Mouse (Mus musculus): Measurements from ENCODE around the gene Arhgdib. TPM values are rescaled to one million over a fixed set of nuclear protein-coding genes. Genes with fewer than 3 reads are reported as not detected.

The Arhgdib gene
- polyA plus RNA-seq, 1 experiment from 2014 or later = 22.9 TPM

GRCm38 (mm10) chr6:136930677-136931076, 11.0 kb downstream of the Arhgdib start:
- WGBS = 76% methylated on average over 12 of the region's 12 CpGs
- Histone ChIP-seq H3K27ac (no peak overlapping the region), H3K4me2 (no peak overlapping the region), H3K27me3 (no peaks in the 10 kb centered on the region), H3K9me3 (no peaks in the 10 kb centered on the region), H3K4me3 (replicated peaks) (no peak overlapping the region), H3K4me1 (no peaks in the 10 kb centered on the region; the same call in 1 of the 2 replicates), H3K9ac (no peak overlapping the region), H3K36me3 (replicated peaks) (no peaks in the 10 kb centered on the region)
- ATAC-seq (ENCODE audit: low FRiP score) = no peak

GRCm38 (mm10) chr6:136927626-136928025, 14.1 kb downstream of the Arhgdib start:
- H3K4me3 ChIP-seq (replicated peaks) = no peak overlapping the region
- 96% methylated on average over 1 of the region's 1 CpGs for WGBS
- H3K4me1 ChIP-seq = no peaks in the 10 kb centered on the region; the same call in 1 of the 2 replicates
- H3K4me2 ChIP-seq = no peak overlapping the region
- H3K27me3 ChIP-seq = no peaks in the 10 kb centered on the region
- H3K27ac ChIP-seq = no peak overlapping the region
- no peak overlapping the region for H3K9ac ChIP-seq
- no peaks in the 10 kb centered on the region for H3K36me3 ChIP-seq (replicated peaks)
- no peak for ATAC-seq (ENCODE audit: low FRiP score)
- no peaks in the 10 kb centered on the region for H3K9me3 ChIP-seq

DNA sequence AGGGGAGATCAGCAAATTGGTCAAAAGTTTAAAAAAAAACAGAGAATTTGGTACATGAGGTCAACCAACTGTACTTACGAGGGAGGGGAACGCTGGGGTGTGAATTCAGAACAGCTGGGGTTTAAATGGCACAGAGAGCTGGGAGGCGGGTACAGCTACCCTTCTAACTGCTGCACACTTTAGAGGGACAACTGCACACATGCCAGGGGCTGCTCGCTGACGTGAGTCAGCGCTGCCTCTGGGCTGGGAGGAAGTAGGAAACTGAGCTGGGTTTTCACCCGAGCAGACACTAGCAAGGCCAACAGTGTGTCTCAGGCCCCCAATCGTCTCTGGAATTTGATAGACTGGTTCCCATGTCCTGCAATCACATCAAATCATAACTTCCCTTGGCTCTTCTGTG, 16.6 kb downstream of the Arhgdib start:
- H3K36me3 ChIP-seq (replicated peaks) = no peaks in the 10 kb centered on the region
- no peak overlapping the region for H3K4me3 ChIP-seq (replicated peaks)
- 81% methylated on average over 8 of the region's 8 CpGs for WGBS
- no peak overlapping the region for H3K27ac ChIP-seq
- H3K27me3 ChIP-seq = no peaks in the 10 kb centered on the region
- no peaks in the 10 kb centered on the region for H3K9me3 ChIP-seq
- no peak for ATAC-seq (ENCODE audit: low FRiP score)
- no peak overlapping the region for H3K9ac ChIP-seq
- H3K4me1 ChIP-seq = no peaks in the 10 kb centered on the region
- no peak overlapping the region for H3K4me2 ChIP-seq

DNA sequence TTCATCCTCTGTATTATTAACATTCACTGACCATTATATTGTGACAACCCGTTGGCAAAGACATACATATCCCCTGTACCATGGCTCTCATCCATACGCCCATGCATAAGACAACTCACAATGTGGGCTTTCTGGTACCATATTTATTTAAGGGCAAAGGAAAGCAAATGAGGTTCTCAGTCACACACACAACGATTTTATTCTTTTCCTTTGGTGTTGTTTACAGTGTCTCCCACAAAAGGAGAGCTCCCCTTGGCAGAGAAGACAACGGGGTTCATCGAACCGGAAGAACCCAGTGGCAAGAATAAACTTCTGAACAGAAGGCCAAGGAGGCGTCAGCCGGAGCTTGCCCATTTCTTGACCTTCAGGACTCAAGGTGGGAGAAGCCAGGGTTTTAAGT, 18.2 kb downstream of the Arhgdib start, which contains the start of gene Pde6h:
Gene Pde6h (plus strand): TSS at position 301 of the 400 bp plus-strand sequence.
- no peak within 1 kb of the TSS for H3K9ac ChIP-seq
- 88% methylated on average over 8 of the region's 8 CpGs for WGBS

GRCm38 (mm10) chr6:136922871-136923270, 18.8 kb downstream of the Arhgdib start:
- WGBS = 91% methylated on average over 7 of the region's 7 CpGs

More for the DNA sequence above, 18.2 kb downstream of the Arhgdib start, which contains the start of gene Pde6h:
- no peaks in the 10 kb centered on the region for H3K36me3 ChIP-seq (replicated peaks)
- no peaks in the 10 kb centered on the region for H3K4me1 ChIP-seq
- H3K27ac ChIP-seq = no peak within 1 kb of the TSS
- no peaks in the 10 kb centered on the region for H3K27me3 ChIP-seq
- H3K4me2 ChIP-seq = no peak within 1 kb of the TSS
- no peak within 1 kb of the TSS for H3K4me3 ChIP-seq (replicated peaks)
- no peak for ATAC-seq (ENCODE audit: low FRiP score)
- no peaks in the 10 kb centered on the region for H3K9me3 ChIP-seq

GRCm38 (mm10) chr6:136922080-136922479, 19.6 kb downstream of the Arhgdib start, which contains the start of gene Erp27:
TSS of gene Erp27 (minus strand) at chr6:136922180.
- H3K4me2 ChIP-seq = no peak within 1 kb of the TSS
- no peaks in the 10 kb centered on the region for H3K36me3 ChIP-seq (replicated peaks)
- no peak for ATAC-seq (ENCODE audit: low FRiP score)
- no peaks in the 10 kb centered on the region for H3K9me3 ChIP-seq
- H3K4me1 ChIP-seq = no peaks in the 10 kb centered on the region
- H3K4me3 ChIP-seq (replicated peaks) = no peak within 1 kb of the TSS
- WGBS = 85% methylated on average over 5 of the region's 5 CpGs
- H3K27ac ChIP-seq = no peak within 1 kb of the TSS
- H3K27me3 ChIP-seq = no peaks in the 10 kb centered on the region
- no peak within 1 kb of the TSS for H3K9ac ChIP-seq

More at GRCm38 (mm10) chr6:136922871-136923270, 18.8 kb downstream of the Arhgdib start:
- Histone ChIP-seq H3K9me3 (no peaks in the 10 kb centered on the region), H3K36me3 (replicated peaks) (no peaks in the 10 kb centered on the region), H3K4me2 (no peak overlapping the region), H3K9ac (no peak overlapping the region), H3K4me3 (replicated peaks) (no peak overlapping the region), H3K27ac (no peak overlapping the region), H3K27me3 (no peaks in the 10 kb centered on the region), H3K4me1 (no peaks in the 10 kb centered on the region)
- no peak for ATAC-seq (ENCODE audit: low FRiP score)

DNA sequence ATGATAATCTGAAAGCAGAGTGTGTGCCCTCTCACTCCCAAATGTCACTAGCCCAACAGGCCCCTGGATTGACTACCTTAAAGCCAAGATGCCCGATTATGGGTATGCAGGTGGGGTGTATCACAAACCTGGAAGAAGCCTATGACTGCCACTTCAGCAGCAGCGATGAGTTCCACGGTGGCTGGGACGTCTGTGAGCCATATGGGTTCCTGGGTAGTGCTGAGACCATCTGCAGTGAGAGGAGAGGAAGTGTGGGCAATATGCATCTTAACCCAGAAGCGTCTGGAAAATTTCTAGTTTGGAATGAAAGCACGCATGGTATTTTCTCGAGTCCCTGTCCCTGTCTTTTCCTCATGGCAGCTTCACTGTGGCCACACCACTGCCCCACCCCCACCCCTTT, 20.1 kb downstream of the Arhgdib start:
- no peak overlapping the region for H3K4me2 ChIP-seq
- H3K36me3 ChIP-seq (replicated peaks) = no peaks in the 10 kb centered on the region
- no peak overlapping the region for H3K4me3 ChIP-seq (replicated peaks)
- no peak for ATAC-seq (ENCODE audit: low FRiP score)
- no peak overlapping the region for H3K27ac ChIP-seq
- H3K4me1 ChIP-seq = no peaks in the 10 kb centered on the region
- H3K9ac ChIP-seq = no peak overlapping the region
- no peaks in the 10 kb centered on the region for H3K27me3 ChIP-seq
- WGBS = 77% methylated on average over 7 of the region's 7 CpGs
- no peaks in the 10 kb centered on the region for H3K9me3 ChIP-seq

- H3K9ac ChIP-seq = no peak overlapping the region
- WGBS = 46% methylated on average over 16 of the region's 16 CpGs
- H3K27me3 ChIP-seq = no peaks in the 10 kb centered on the region
- no peak overlapping the region for H3K27ac ChIP-seq
- H3K4me2 ChIP-seq = no peak overlapping the region
- peak; percentile 53; the same call in 1 of the 2 replicates for ATAC-seq (ENCODE audit: low FRiP score)
- no peaks in the 10 kb centered on the region for H3K9me3 ChIP-seq
- no peak overlapping the region for H3K4me3 ChIP-seq (replicated peaks)
- H3K36me3 ChIP-seq (replicated peaks) = no peaks in the 10 kb centered on the region
- H3K4me1 ChIP-seq = no peaks in the 10 kb centered on the region
These were observed 21.1 kb downstream of the Arhgdib start for GRCm38 (mm10) chr6:136920320-136921257.

- Histone ChIP-seq H3K9me3 (no peaks in the 10 kb centered on the region), H3K36me3 (replicated peaks) (no peaks in the 10 kb centered on the region), H3K4me3 (replicated peaks) (no peak overlapping the region), H3K4me2 (no peak overlapping the region), H3K27me3 (no peaks in the 10 kb centered on the region), H3K4me1 (peaks cover 7% of the 10 kb centered on the region), H3K27ac (no peak overlapping the region), H3K9ac (no peak overlapping the region)
- 5% methylated on average over 2 of the region's 2 CpGs for WGBS
- ATAC-seq (ENCODE audit: low FRiP score) = no peak
These were observed 23.8 kb downstream of the Arhgdib start for GRCm38 (mm10) chr6:136917885-136918284.

- 88% methylated on average over 8 of the region's 8 CpGs for WGBS
- no peak for ATAC-seq (ENCODE audit: low FRiP score)
- Histone ChIP-seq H3K9me3 (no peaks in the 10 kb centered on the region), H3K27me3 (no peaks in the 10 kb centered on the region), H3K36me3 (replicated peaks) (no peaks in the 10 kb centered on the region), H3K4me1 (peaks cover 7% of the 10 kb centered on the region), H3K9ac (no peak overlapping the region), H3K4me3 (replicated peaks) (no peak overlapping the region), H3K4me2 (no peak overlapping the region), H3K27ac (no peak overlapping the region)
These were observed 25.8 kb downstream of the Arhgdib start for GRCm38 (mm10) chr6:136915721-136916395.

GRCm38 (mm10) chr6:136914234-136914633, 27.5 kb downstream of the Arhgdib start:
- no peaks in the 10 kb centered on the region for H3K36me3 ChIP-seq (replicated peaks)
- no peaks in the 10 kb centered on the region for H3K27me3 ChIP-seq
- no peak overlapping the region for H3K4me3 ChIP-seq (replicated peaks)
- no peak overlapping the region for H3K9ac ChIP-seq
- 94% methylated on average over 6 of the region's 6 CpGs for WGBS
- ATAC-seq (ENCODE audit: low FRiP score) = no peak
- no peak overlapping the region for H3K4me2 ChIP-seq
- no peak overlapping the region for H3K27ac ChIP-seq
- peaks cover 7% of the 10 kb centered on the region for H3K4me1 ChIP-seq
- no peaks in the 10 kb centered on the region for H3K9me3 ChIP-seq

DNA sequence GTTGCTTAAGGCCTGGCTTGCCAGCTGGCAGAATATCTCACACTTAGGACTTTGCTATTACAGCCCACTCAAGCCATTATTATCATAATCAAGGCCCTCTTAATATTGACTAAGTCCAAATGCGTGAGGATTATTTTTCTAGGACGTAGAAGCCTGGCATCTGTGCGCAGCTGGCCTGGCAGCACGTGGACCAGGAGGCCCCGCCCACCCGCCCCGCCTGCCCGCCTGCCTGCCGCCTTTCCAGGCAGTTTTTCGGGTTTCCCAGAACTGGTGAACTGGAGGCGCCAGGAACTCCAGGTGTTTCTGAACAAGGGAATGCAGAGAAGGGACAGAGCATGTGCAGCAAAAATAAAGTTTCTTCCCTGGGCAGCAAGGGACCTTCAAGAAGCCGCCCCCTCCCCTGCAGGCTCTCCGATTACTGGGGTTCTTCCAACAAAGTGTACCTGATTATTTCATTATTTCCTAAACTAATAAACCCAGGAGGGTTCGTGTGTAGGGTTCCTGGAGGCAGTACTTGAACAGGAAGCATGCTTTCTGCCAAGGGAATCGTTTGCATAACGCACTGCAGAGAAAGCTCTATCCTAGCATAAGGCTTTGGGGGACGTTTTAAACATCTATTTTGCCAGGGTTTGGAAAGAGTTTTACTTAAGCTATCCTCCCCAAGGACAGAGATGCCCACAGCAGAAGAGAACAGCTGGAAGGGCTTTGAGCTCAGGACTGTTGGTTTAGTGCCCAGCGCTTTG, 28.1 kb downstream of the Arhgdib start:
- Histone ChIP-seq H3K4me3 (replicated peaks) (no peak overlapping the region), H3K9me3 (no peaks in the 10 kb centered on the region), H3K9ac (no peak overlapping the region; the same call in 1 of the 2 replicates), H3K27me3 (no peaks in the 10 kb centered on the region), H3K4me1 (peaks cover 7% of the 10 kb centered on the region), H3K4me2 (peak overlapping the region; percentile 49), H3K36me3 (replicated peaks) (no peaks in the 10 kb centered on the region), H3K27ac (no peak overlapping the region)
- 17% methylated on average over 18 of the region's 18 CpGs for WGBS
- ATAC-seq (ENCODE audit: low FRiP score) = peak; percentile 68; the same call in 1 of the 2 replicates
